Mouse (Mus musculus) monocyte, adult 5-6 weeks (primary cell): ENCODE data around the gene Focad. TPM values are rescaled to one million over a fixed set of nuclear protein-coding genes. Genes with fewer than 3 reads are reported as not detected.

ENCODE experiments used
- ATAC-seq: fragments of 153-309, 156-312 bp; replicated peaks from 2 replicates; pipeline ENCODE4 v1.8.0; 2017; ENCODE audit warnings: mild to moderate bottlenecking; ENCODE audit not compliant: low TSS enrichment, insufficient number of reproducible peaks, severe bottlenecking, poor library complexity, low FRiP score
- total RNA-seq: library from RNA; stranded (forward); fragments of 200-1000, 200-491, 200-594 nt; gene quantifications from 3 replicates; pipeline ENCODE4 v1.2.3, GENCODE M21; 2017

The Focad gene
- 2.1 to 5.7 TPM (median 4.9 TPM) in 3 replicates for total RNA-seq

DNA sequence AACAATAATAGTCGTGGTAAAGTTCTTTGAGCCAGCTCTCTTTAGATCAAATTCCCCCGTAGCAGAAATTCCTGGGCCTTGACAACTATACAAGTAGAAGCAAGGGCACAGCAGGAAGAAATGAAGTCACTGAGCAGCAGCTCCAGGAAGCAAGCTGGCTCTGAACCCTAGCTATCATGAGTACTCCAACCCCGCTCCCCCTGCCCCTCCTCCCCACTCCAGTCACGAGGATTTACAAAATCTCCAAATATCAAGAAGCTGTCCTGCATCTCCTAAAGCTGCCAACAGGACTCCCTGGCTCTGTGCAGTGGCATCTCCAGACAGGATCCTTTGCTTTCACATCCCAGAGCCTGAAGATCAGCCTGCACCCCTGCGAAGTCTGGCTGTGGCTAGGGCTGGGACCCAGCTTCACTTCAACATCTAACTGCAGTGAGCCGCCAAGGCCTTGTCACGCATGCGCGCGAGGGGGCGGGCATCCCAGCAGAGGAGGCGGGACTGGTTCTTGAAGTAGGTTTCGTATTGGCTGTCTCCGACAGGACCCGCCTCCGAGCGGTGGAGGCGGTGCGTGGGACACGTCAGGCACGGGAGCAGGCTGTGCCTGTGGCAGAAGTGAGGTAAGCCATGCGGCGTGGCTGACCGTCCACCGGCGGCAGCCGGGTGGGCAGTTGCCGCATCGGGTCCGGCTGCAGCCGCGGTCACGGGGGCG, at the start of gene Focad:
Gene Focad, plus strand, starts transcription at position 568 of the 706 bp plus-strand sequence.
- peak; percentile 100 for ATAC-seq

DNA sequence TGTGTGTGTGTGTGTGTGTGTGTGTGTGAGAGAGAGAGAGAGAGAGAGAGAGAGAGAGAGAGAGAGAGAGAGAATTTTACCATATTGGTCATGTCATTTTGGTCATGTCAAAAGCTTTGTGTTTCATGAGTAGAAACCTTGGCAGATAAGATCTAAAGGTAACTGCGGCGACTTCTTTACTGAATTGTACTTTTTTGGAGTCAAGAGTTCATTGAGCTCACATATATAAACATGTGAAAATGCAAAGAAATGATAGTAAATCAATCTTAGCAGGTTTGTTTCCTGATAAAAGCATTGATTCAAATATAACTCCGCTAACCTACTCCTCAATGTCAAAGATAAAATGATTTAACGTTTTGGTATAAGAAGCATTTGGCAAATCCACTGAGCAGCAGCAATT, 49.3 kb upstream of the Focad start:
- no peak for ATAC-seq

DNA sequence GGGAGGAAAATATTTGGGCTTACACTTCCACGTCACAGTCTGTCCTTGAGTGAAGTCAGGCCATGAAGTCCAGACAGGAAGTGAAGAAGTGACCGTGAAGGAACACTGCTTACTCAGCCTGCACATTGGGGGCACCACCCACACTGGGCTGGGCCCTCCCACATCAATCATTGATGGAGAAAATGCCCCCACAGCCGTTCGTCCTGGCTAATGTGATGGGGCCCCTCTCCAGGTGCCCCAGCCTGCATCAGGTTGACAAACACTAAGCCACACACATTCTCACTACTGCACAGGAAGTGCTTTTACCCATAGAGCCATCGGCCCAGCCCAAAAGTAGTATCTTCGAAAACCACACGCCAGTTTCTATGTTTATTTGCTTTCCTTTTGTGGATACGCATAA, 48.1 kb upstream of the Focad start:
- peak; percentile 43; the same call in 1 of the 2 replicates for ATAC-seq

DNA sequence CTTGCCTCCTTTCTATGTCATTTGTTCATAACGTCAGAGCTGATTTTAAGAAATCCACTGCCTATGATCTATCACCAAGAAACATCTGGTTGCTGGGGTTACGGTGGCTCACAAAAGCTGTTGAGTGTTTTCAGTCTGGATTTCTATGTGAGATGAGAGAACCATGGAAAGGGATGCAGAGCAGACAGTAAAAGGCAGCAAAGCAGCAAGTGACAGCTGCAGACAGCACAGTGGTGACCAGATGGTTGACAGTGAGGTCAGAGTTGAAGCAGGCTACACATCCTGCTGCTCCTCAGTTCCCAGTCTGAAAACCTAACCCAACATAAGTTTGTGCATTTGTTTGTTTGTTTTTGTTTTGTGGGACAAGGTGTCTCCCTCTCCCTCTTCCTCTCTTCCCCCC, 19.0 kb upstream of the Focad start:
- no peak for ATAC-seq

DNA sequence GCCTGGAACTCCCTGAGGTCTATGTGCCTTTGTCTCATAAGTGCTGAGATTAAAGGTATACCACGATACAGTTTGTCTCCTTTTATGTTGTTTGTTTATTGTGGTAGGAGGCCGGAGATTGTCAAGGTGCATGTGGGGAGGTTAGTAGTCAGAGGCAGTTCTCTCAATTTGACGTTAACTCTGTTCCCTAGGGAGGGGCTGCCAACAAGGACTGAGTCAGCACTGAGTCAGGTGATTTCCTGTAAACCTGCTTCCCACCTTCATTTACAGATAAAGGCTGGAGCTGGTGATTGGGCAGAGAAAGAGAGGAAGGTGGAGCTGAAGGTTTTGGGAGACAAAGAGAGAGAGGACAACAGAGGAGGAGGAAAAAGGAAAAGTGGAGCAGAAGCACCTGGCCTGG, 15.4 kb upstream of the Focad start:
- no peak for ATAC-seq

DNA sequence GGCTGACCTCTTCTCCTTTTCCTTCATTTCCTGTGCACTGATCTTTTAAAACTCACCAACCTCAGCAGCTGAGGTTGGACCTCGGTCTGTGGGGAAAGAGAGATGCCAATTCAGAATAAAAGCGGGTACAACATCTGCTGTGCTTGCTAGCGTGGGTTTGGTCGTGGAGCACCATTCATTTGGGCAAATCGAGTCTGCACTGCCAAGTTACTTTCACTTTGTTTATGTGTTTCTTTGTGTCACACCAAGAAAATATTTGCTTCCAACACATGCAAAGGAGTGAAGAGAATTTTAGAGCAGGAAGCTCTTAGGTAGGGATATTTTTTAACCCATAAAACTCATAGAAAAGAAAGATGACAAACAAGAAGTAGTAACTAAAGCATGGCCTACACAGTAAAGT, 13.0 kb upstream of the Focad start:
- ATAC-seq, result no peak

DNA sequence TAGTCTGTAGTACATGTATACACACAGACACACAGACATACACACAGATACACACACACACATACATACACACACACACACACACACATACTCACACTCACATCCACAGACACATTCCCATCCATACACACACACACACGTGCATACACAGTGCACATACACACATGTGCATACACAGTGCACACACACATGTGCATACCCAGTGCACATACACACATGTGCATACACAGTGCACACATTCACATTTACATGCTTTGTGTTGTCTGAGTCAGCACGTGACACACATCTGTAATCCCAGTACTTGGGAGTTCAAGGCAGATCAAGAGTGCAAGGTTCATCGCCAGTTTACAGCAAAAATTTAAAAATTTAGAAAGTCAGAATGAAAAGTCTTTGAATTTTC, 12.5 kb upstream of the Focad start:
- ATAC-seq, result no peak

DNA sequence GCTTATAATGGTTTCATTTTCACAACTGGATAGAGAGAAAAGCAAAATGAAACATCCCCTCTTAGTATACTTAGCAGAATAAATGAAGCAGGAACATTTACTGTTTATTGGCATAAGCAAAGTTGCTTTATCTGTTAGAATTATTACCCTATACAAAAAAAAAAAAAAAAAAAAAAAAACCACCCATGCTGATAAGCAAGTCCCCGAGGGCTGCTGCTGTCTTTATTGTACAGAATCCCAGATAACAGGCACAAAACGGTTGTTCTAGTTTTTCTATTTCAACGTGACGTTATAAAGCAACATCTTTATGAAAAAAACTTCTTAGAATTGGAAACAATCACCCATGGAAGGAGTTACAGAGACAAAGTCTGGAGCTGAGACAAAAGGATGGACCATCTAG, 12.0 kb upstream of the Focad start:
- ATAC-seq, result no peak

DNA sequence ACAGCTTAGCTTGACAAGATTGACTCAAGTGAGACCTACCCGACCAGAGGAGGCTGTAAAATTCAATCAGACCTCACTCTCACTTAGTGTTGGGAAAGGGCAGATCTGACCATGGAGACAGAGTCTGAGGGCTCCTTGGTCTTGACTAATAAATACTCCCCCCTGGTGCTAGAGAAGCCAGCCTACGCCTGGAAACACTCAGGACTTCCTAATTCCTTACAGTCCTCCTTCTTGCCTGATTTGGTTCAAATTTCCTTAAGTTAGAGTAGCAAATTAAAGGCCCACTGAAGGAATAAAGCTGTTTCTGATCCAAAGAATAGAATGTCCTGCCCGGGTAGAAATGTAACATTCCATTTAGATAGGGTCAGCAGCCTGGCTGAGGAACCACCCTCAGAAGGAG, 10.6 kb upstream of the Focad start:
- no peak for ATAC-seq

DNA sequence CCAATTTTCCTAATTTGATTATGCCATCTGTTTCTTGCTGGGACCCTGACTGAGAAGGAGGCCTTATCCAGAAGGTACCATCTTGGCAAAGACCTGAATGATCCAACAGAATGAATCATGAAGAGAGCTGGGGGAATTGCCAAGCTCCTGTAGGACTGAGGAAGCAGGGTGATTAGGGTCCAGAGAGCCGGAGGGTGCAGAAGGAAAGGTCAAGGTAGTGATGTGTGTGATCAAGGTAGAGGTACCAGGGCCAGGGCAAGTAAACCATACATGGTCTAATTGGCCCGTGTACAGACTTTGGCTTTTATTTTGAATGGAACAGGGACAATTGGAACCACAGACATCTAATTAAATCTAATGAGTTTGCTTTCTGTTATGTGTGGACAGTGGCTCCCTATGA, 4.1 kb upstream of the Focad start:
- ATAC-seq, result no peak

DNA sequence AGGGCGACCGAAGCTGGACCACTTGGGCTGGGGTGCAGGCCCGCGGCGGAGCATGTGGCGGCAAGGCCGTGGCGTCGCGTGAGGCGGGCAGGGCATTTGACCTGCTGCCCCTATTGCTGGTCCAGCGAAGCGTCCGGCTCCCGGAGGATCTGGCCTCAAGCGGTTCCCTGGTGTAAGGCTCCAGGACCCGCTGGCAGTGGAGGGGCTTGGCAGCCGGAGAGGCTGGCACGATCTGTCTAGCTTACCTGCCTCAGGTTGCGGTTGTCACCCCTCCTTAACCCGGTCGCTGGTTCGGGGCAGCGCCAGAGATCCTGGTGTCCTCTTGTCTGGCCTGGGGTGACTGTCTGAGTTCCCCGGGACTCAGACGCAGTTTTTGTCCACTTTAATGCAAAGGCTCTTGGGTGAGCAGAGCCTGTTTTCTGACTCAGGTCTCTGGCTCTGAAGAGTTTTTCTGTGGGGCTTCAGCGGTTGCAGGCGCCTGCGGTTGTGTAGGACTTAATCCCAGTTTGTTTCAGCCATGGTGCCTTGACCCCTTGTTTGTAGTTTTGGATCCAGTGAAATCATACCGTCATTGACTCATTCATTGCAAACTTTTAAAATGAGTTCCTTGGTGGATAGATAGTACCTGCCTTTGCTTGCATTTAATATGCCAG, 465 bp downstream of the Focad start:
- ATAC-seq, result peak; percentile 6; the same call in 1 of the 2 replicates

DNA sequence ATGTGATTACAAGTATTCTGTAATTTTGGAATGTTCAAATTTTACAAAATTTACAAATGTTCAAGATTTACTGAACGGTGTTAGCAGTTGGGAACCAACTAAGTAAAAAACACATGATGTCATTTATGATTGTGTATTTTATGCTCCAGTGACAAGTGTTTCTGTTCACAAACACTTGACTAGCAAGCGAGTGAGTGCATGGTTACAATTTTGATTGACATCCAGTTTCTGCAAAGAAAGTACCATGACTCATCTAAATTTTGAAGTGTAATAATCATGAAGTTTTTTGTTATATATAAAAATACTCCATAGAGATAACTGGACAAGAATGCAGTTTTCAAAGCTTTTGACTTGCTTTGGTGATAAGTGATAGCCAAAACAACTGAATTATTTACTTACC, 1.3 kb downstream of the Focad start:
- ATAC-seq, result no peak

DNA sequence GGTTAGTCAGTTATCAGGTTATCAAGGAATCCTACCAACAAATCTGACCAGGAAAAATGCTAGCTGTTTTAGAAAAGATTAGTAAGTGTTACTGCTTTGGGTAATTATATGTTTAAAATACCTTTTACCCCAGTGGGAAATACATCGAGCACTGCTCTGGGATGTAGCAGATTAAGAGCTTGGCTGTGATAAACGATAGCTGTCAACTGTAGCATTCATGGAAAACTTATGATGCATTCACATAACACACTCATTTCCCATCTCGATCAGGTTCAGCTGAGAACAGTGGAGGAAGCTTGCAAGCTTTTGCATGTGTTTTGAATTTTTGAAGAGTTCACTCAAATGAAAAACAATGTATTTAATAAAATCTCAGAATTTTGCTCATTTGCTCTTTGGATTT, 14.2 kb downstream of the Focad start:
- ATAC-seq, result no peak

DNA sequence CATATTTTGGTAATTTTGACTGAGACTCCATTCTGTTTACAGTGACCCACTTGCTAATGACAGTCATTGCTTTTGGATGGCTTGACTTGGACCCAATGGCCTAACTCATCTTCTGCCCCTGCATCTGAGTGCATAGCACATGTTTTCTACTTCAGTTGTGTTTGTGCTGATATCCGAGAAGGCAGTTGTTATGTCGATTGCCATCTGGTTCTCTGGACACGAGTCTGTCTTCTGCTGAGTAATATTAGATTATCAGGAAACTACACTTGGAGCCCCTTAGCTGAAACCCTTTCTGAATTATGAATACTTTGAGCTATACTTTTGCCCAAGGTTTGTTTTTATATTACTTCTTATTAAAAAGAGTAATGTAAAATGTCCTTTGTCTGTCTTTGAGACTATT, 22.9 kb downstream of the Focad start:
- ATAC-seq, result no peak

DNA sequence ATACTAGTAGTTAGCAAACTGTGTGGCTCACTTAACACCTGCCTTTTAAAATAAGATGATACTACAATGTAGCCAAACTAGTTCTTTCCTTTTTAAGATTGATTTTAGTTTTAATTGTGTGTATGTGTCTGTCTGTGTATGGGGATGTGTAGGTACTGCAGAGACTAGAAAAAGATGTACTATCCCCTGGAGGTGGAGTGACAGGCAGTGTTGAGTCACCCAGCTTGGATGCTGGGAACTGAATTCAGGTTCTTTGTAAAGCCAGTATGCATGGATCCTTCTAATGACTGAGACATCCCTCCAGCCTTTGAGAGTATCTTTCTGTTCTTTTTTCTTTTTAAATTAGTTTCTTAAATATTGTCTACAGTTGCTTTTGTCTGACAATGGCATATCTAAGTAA, 23.5 kb downstream of the Focad start:
- no peak for ATAC-seq

DNA sequence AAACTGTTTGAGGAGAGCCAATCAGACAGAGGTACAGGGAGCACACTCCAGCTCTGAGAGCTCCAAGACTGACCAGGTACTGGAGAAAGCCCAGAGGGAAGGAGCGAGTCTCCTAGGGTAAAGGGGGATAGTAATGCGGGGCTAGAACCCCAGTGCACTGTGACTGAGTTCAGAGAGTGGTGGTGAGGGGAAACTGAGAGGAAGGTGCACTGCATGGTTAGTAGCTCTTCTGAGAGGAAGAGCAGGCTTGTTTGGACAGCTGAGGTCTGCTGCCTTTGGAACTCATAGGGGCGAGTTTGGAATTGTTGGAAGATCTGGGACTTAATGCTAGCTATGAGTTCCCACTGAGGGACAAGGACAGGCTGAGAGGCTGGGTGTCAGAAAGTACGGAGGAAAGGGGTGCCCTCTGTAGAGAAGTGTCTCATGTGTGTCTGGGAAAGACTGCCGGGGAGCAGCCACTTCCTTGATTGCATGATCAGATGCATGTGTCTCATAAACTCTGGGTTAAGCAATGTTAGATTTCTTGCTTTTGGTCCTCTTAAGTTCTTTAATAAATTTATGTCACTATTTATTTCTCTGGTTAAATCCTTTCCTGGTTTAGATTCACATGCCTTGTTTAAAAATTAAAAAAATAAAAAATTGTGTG, 24.4 kb downstream of the Focad start:
- no peak for ATAC-seq

DNA sequence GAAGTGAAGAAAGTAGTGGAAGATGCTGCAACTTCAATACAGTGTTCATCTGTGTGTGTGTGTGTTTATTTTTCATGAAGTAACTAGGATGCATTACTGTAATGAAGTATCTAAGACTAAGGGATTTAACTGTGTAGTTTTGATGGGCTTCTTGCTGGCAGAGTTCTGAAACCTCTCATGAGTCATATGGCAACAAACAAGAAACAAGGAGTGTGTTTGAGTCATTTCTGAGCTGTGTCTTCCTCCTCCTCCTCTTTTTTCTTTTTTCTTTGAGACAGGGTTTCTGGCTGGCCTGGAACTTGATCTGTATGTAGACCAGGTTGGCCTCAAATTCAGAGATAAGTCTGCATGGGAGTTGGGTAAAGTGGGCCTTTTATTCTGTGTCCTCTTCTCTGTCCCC, 25.7 kb downstream of the Focad start:
- no peak for ATAC-seq

DNA sequence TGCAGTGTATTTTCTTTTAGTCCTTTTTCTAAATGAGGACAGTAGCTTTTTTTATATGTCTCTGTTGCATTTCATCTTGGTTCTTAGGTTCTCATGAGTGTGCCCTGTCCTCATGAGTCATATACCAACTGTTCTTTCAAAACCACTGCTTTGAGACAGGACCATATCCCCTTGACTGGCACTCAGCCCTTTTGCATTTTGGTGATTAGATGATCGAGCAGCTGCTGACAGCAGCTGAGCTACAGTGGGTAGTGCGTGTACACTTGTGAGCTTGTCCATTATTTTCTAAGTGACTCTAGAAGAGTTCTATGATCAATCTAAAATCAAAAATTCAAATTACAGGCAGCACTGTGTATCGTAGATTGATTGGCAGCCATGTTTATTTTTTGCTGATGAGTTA, 28.0 kb downstream of the Focad start:
- ATAC-seq, result no peak

DNA sequence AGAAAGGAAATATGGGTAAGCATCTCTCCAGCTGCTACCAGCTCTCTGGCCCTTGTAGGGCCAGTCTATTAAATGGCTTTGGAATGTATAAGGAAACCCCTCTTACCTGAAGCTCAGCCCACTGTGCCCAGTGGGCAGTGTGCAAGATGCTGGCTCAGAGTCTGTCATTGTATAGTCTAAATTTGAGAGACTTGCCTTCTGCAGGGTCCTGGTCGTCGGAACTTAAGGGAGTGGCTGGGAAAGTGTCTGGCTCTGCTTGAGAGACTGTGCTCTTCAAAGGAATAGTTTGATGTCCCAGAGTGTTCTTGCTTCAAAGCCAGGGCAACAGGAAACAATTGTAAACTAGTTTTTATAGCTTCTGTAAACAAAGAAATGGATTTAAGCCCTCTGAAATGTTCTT, 41.5 kb downstream of the Focad start:
- ATAC-seq, result no peak

DNA sequence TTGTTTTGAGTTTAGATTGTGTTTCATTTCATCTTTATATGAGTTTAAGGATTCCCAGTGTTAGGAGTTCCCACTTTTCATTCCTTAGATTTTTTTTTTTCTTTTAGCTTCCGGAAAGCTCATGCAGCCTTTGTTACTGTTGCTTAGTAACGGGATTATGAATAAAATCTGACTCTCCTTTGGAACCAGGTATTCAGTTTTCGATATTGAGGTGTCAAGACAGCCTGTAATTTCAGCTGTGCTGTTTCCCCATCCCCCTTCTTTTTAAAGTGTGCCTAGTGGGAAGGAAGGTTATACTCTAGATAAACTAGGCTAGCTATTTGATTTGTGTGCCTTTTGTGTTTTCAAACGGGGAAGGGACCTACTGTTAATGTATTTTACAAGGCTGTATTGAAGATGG, 42.1 kb downstream of the Focad start:
- ATAC-seq, result no peak
